Mouse (Mus musculus) splenic B cell, adult 2 months (primary cell): ENCODE results near the gene Adcy5.
A peak's percentile ranks its signal among the peaks of the same experiment; 100 is the strongest.

Source experiments
- DNase-seq: peaks from one replicate; pipeline ENCODE4 v3.0.0-alpha.2; 2011; ENCODE audit warnings: low read depth, low spot score
- H3K27me3 ChIP-seq: 2 replicates; pipeline ENCODE4 v1.6.1; 2012; ENCODE audit warnings: mild to moderate bottlenecking, low read length, moderate library complexity, mixed read lengths; ENCODE audit not compliant: control insufficient read depth, poor library complexity, insufficient read depth, severe bottlenecking
- H3K36me3 ChIP-seq: 2 replicates; pipeline ENCODE4 v1.6.1; 2012; ENCODE audit warnings: mild to moderate bottlenecking, low read length, moderate library complexity, mixed read lengths; ENCODE audit not compliant: control insufficient read depth, poor library complexity, insufficient read depth, severe bottlenecking

Adcy5 gene

DNA sequence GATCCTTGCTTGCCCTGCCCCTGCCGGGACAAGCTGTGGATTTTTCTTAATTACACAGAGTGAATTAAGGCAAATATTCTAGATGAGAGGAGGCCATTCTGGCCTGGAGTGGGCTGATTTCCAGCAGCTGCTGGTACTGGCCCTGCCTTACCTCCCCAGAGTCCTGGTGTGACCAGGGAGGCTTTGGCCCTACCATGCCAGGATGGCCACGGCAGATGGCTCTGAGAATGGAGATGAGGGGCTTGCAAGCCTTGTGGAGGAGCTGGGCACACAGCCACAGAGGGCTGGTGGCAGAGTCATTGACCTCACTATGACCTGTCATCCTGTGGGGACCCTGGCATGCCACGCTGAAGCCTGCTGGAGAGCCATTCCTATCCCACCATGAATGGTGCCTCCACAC is 54.1 kb downstream of the Adcy5 start:
- Histone ChIP-seq H3K27me3 (no peaks in the 10 kb centered on the region), H3K36me3 (no peaks in the 10 kb centered on the region)
- no peak for DNase-seq

DNA sequence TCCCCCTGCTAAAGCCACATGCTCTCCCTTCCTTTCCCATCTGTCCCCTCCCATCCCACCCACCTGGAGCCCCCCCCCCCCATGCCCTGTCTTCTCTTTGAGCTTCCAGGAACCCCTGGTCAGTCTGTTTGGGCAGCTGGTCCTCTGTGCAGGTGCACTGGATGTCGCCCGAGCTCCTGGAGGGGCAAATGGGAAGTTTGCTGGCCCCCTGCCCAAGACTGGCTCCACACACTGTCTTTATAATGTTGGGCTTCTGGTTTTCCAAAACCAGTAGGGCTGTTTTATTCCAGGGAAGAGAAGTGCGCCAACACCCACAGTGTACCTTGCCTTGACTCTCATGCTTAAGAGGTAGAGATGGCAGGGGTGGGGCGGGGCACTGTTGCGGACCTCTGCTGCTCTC is 55.1 kb downstream of the Adcy5 start:
- no peaks in the 10 kb centered on the region for H3K36me3 ChIP-seq
- H3K27me3 ChIP-seq = no peaks in the 10 kb centered on the region
- DNase-seq = no peak

DNA sequence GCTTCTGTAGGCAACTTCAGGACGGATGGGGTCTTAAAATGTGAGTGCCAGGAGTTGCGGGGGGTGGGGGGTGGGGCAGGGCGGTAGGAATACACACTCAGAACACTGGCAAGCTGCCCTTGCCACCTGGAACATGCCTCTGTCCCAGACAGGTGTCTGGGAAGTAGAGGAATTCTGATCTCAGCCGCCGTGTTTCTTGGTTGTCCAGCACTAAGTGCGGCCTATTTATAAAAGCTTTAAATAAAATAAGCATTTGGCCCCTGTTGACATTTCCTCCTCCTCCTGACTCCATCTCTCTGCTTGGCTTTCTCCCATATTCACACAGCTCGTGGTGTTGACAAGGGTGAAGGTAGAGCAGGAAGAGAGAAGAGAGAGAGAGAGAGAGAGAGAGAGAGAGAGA is 60.4 kb downstream of the Adcy5 start:
- H3K36me3 ChIP-seq = no peaks in the 10 kb centered on the region
- no peaks in the 10 kb centered on the region for H3K27me3 ChIP-seq
- no peak for DNase-seq

DNA sequence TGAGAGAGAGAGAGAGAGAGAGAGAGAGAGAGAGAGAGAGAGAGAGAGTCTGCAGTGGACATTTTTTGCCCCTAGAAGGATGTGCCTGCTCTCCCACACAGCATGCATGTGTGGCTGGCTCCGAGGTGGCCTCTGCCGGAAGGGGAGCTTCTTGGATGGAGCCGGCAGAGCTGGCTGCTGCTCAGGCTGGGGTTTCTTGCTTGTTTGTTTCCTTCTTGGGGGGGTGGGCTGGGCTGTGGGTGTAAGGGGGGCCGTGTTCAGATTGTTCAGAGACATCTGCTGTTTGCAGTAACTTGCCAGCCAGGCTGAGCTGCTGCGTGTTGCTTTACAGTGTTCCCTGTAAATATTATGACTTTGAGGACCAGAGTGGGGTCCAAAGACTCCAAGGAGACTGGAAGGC is 60.8 kb downstream of the Adcy5 start:
- Histone ChIP-seq H3K27me3 (no peaks in the 10 kb centered on the region), H3K36me3 (no peaks in the 10 kb centered on the region)
- DNase-seq = no peak

DNA sequence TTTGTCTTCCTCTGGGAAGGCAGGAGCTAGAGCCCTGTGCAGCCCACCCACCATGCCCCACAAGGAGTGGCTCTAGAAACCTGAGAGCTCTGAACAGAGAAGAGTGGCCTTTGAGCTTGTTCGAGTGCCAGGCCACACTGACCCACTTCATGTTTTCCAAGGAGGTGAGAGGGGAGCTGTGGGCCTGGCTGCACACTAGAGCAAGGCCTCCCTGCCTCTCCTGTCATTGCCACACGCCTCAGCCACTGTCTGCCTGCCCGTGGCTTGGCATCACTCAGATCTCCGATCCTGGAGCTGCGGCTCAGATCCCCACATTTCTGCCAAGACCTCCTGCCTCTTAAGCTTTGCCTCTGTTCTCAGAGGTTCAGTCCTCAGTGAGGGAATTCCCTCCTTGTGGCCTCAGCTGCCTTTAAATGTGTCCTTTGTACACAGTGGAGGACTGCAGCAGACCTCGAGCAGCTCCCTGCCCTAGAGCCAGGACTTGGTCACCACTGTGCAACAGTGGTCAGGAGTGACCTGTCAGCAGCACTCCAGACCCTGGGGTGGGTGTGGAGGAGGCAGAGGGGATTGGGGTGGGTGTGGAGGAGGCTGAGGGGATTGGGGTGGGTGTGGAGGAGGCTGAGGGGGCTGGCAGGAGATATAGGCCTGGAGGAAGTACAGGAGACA is 62.3 kb downstream of the Adcy5 start:
- H3K27me3 ChIP-seq = no peaks in the 10 kb centered on the region
- DNase-seq = no peak
- H3K36me3 ChIP-seq = no peaks in the 10 kb centered on the region

DNA sequence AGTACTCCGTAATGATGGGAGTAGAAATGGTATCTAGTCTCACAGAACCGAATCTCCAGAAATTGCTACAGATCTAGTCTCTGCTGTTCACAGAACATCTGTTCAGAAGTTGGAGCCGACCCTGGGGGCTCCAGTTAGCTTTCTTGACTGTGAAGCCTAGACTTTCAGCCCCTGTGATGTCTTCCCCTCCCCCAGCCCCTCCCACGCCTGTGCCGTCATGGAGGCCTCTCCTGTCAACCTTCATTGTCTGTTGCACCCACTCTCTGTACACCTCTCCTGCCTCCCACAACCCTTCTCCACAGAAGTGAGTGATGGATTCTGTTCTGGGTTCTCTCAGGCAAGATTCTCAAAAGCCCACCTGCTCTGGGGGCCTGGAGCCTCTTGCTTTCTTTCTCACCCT is 65.7 kb downstream of the Adcy5 start:
- Histone ChIP-seq H3K36me3 (no peaks in the 10 kb centered on the region), H3K27me3 (no peaks in the 10 kb centered on the region)
- DNase-seq = no peak

DNA sequence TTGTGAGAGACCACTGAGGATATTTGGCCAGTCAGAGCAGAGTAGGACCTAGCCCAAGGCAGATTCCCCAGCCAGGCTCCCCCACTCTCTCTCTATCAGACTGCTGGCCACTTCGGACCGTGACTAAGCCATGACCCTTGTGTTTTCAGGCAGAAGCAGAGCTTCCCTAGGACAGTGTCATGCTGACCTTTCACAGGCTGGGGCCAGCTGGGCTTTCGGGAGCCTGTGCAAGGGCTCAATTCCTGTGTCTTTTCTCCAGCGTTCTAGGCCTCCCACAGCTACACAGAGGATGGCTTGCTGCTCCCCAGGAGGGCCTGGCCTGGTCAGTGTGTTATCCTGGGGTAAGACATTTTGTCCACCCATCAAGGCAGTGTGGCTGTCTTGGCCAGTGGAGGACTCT is 66.9 kb downstream of the Adcy5 start:
- Histone ChIP-seq H3K36me3 (no peaks in the 10 kb centered on the region), H3K27me3 (no peaks in the 10 kb centered on the region)
- no peak for DNase-seq

DNA sequence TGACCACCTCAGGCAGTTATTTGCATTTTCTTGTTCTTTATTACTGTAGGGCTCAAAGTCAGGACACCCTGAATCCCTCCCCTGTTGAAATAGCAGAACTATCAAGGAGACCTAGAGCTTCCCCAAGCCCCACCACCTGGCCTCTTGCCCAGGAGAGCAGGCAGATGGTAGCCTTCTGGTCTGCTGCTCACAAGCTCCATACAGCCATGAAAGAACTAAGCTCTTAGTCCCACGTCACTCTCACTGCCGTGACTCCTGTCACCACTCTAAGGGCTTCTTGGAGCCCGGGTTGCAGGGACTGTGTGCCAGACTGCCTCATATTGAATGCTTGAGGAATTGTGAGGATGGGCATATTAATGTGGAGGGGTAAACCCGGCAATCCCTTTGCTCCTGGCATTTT is 69.3 kb downstream of the Adcy5 start:
- no peak for DNase-seq
- H3K36me3 ChIP-seq = no peaks in the 10 kb centered on the region
- H3K27me3 ChIP-seq = no peaks in the 10 kb centered on the region

DNA sequence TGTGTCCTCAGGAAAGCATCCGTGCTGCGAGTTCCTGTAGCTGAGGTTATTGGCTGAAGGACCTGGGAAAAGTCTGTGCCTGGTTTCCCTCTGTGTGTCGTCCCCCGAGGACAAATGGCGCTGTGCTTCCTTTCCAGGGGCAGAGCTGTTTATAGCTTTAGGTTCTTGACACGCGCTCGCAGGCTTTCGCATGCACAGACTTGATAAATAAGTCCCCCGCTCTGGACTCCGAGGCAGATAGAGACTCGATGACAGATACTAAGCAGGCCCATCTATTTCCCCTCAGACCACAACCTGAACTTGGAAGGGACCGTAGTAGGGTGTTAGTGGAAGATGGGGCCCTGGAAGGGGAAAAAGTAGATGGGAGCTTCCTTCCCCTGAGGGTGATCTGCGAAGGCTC is 70.0 kb downstream of the Adcy5 start:
- Histone ChIP-seq H3K36me3 (no peaks in the 10 kb centered on the region), H3K27me3 (no peaks in the 10 kb centered on the region)
- no peak for DNase-seq

DNA sequence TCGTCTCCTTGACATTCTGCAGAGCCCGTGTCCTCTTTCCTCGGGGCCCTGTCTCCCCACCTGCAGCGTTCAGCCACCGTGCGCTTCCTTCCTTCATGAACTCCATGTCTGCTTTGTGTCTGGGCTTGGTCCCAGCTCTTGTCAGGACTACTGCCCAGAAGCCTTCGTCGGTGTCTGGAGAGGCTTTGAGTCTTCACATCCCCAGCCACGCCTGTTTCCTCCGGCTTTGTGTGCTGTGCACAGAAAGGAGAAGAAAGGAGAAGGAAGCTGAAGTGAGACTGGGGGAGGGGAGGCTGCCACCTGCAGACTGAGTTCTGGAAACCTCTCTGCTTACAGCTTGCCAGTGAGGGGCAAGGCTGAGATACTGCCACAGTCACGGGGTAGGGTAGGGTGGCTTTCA is 74.9 kb downstream of the Adcy5 start:
- DNase-seq = peak; percentile 12
- Histone ChIP-seq H3K27me3 (no peaks in the 10 kb centered on the region), H3K36me3 (no peaks in the 10 kb centered on the region)

DNA sequence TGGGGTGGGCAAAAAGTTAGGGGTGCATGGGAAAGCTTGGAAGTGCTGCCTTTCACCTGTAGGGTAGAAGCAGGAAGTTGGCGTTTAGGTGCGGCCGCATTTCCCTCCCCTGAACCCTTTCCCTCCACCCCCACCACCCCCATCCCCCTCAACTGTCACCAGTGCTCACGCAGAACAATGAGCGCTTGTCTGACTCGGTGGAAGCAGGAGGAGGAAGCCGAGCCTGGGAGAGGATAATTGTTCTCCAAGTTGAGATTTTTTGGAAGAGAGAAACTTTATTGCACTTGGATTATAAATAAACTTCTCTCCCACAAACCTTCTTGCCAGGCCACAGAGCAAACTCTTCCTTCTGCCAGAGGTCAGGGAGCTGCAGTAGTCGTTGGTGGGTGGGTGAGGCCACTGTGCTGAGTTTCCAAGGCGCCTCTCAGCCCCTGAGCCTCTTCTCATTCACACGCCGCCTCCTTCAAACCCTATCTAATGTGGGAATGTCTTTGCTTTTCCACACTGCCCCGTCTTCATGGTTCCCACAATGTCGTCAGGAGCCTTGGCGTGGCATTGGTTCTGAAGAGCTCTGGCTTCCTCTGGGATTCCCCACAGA is 77.6 kb downstream of the Adcy5 start:
- no peaks in the 10 kb centered on the region for H3K36me3 ChIP-seq
- DNase-seq = no peak
- no peaks in the 10 kb centered on the region for H3K27me3 ChIP-seq

DNA sequence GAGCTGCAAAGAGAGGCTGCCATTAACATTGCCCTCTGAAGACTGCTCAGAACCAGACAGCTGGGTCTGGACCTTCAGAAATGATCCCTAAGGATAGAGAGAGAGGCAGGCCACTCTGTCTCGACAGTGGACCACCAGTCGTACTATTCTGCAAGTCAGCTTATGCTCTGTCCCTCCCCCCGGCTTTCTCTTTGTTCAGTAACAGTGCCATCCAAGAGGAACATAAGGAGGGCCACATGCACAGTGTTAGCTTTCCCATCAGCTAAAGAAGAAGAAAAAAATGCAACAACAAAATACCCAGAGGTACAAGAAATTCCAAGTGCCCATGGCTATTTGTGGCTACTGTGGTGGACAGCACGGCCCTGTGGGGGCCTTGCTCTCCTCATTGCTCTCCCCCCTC is 78.7 kb downstream of the Adcy5 start:
- DNase-seq = no peak
- Histone ChIP-seq H3K36me3 (no peaks in the 10 kb centered on the region), H3K27me3 (no peaks in the 10 kb centered on the region)

DNA sequence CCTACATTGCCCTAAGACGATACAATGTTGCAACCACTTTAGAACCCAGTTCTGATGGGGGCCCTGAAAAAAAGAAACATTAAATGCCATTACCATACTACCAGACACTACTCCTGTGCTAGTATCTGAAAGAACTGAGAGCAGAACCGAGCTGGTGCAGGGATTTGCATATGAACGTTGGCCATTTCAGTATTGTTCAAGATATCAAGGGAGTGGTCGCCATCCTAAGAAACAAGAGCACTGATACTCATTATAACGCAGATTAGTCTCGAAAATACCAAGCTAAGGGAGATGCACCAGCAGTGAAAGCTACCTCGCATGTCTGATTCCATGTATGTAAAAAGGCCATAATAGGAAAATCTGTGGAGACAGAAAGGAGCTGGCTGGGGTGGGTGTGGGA is 82.4 kb downstream of the Adcy5 start:
- no peaks in the 10 kb centered on the region for H3K36me3 ChIP-seq
- H3K27me3 ChIP-seq = no peaks in the 10 kb centered on the region
- no peak for DNase-seq

DNA sequence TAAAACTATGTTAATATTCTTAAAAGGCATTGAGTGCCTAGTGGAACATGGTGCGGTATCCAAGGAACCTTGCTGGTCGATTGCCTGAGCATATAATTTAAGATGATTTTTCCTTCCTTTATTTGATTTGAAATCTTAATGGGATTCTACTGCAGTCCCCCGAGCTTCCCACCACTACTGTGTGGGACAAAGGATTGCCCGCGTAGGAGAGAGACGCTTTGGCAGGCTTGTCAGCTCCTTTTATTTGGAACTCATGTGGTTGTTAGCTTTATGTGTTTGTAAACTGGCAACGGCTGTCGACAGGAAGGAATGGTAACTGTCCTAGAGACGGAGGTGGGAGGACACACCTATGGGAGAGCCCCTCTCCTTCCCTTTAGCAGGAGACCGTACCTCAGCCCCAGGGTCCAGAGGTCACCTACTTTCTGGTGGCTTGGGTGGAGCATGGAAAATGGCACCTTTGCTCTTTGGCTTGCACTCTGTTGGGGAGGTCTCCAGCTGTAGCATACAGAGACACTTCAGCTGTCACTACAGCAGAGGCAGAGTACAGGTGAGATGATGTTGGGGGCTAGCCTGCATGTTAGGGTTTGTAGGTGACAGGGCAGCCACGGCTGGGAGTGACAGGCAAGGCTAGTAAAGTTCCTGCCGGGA is 84.8 kb downstream of the Adcy5 start:
- no peak for DNase-seq

DNA sequence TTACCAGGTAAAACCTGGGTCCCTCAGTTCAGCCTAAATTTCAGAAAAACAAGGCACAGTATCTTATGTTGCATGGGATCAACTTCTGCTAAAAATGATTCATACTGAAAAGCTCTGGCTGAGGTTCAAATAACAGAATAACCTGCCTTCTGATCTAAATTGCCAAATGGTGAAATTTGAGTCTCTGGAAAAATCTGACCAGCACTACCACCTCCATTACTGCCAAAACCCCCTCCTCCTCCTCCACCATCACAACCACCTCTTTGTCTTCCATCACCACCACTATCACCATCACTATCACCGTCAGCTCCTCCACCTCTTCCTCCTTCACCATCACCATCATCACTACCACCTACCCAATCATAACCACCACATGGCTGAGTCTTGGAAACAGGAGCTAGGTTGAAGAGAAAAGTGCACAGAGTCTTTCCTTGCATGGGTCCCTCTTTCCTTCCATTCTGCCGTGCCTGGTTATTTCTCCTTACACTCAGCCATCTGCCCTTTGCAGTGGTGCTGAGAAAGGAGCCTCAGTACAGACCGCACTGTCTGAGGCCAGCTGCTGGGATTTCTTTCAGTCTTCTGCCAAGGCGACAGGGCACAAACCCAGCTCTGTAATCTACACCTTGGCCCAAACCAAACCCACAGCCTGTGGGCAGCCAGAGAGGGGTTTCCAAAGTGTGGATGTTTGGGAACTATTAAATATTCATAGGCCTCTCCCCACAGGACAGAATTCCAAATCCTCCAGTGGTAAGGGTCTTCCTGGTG is 85.5 kb downstream of the Adcy5 start:
- Histone ChIP-seq H3K36me3 (no peaks in the 10 kb centered on the region), H3K27me3 (no peaks in the 10 kb centered on the region)
- no peak for DNase-seq

More for the DNA sequence above, 84.8 kb downstream of the Adcy5 start:
- H3K27me3 ChIP-seq = no peaks in the 10 kb centered on the region
- H3K36me3 ChIP-seq = no peaks in the 10 kb centered on the region
